Mouse (Mus musculus) lung, postnatal 0 days (tissue): ENCODE data around the gene Ift22.

ENCODE experiments used
- CTCF ChIP-seq: IDR thresholded peaks from 2 replicates; pipeline ENCODE4 v1.5.1; 2016; ENCODE audit warnings: antibody characterized with exemption, mild to moderate bottlenecking
- EP300 ChIP-seq: IDR thresholded peaks from 2 replicates; pipeline ENCODE4 v1.6.1; 2016; ENCODE audit warnings: antibody characterized with exemption, mild to moderate bottlenecking, control low read depth

DNA sequence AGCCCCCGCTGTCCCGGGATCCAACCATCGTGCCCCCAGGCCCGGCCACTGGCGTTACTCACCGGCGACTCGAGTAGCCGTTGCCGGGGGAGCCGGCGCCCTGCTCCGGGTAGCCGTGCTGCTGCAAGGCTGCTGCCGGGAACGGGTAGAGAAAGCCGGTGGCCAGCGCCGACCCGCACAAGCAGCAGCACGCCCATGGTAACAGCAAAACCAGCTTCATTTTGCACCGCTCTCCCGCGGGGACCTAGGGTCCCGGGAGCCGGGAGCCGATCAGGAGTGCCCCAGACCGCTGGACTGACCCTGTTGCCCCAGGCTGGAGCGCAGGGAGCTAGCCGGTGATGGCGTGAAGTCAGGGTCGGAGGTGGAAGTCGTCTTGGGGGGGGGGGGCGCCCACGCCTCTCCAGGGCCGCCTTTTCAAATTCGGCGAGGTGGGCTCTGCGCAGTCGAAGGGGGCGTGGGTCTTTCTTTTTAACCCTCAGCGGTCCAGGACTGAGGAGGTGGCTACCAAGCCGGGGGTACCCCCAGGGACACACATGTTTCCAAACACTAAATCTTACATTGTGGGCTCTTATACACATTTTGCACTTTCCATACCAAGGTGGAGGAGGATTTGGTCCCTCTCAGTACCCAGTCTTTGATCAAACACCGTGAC is 25.0 kb upstream of the Ift22 start, which contains the start of gene Col26a1:
- no peak for TF ChIP-seq CTCF
- TF ChIP-seq EP300 = no peak
